Mouse (Mus musculus) adrenal gland, adult 2 months (tissue): ENCODE data around the gene Gm19345. TPM values are rescaled to one million over a fixed set of nuclear protein-coding genes. Genes with fewer than 3 reads are reported as not detected.
A peak's percentile ranks its signal among the peaks of the same experiment; 100 is the strongest.

ENCODE experiments used
- DNase-seq: peaks from one replicate; pipeline ENCODE4 v3.0.0; 2021
- polyA plus RNA-seq: library from polyadenylated mRNA; depleted of rRNA; stranded (reverse); fragments of >200 nt; gene quantifications from 2 replicates; pipeline ENCODE4 v1.2.3, GENCODE M21; 2012
- total RNA-seq, 2 experiments: library from RNA; stranded (reverse); gene quantifications; 2 replicates each; pipeline ENCODE4 v1.2.3; 2021

The Gm19345 gene
- total and polyA plus RNA-seq, 3 experiments, result 0.86 to 1.3 TPM; not detected in 1

GRCm38 (mm10) chr7:19829694-19830093 lies 22.1 kb upstream of the Gm19345 start:
- no peak for DNase-seq

DNA sequence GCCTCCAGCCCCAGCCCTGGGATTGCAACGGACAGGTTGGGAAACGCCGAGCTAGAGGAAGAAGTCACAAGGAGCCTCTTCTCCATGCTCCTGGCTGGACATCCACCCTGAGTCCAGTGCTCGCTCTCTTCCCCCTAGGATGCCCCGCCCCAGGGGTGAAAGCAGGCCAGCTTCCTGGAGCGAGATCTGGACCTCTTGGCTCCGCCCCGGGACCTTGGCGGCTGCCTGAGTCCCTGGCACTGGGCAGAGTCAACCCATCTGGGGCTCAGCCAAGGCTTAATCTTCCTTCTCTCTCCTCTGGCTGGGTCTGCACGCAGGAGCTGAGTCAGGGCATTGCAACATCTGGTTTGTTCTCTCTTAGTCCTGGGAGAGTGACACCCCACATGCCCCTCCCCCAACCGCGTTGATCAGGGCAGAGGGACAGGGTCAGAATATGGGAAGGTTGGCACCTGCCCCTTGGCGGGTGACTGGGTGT lies 21.1 kb upstream of the Gm19345 start:
- DNase-seq, result peak; percentile 99

- peak; percentile 83 for DNase-seq
These were observed 20.0 kb upstream of the Gm19345 start for GRCm38 (mm10) chr7:19831837-19832236.

DNA sequence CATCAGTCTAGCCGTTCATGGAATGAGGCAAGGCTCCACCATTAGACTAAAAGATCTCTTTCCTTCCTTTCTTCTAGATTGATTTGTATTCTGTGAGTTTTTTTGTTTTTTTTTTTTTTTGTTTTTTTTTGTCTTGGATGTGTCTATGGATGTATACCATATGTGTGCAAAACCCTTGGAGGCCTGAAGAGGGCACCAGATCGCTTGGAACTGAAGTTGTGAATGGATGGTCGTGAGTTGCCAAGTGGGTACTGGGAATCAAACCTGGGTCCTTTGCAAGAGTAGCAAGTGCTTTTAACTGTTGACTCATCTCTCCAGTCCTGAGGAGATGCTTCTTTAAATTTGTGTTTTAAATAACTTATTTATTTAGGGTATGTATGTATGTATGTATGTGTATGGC lies 17.7 kb upstream of the Gm19345 start:
- no peak for DNase-seq

- peak; percentile 73 for DNase-seq
These were observed 15.0 kb upstream of the Gm19345 start for GRCm38 (mm10) chr7:19836843-19837242.

GRCm38 (mm10) chr7:19840371-19840770 lies 11.4 kb upstream of the Gm19345 start:
- no peak for DNase-seq

DNA sequence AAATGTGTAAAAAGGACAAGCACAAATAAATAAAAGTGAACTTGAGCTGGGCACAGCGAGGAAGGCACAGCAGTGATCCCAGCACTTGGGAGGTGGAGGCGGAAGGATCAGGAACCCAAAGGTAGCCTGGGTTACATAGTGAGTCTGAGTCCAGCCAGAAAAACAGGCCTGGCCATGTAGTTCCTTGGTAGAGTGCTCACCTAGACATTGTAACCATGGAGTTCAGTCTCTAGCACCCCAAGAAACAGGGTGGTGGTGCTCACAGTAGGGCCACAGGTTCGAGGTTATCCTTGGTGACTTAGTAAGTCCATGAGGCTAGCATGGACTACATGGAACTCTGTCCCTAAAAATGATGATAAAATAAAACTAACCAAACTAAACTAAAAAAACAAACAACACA lies 10.9 kb upstream of the Gm19345 start:
- no peak for DNase-seq

GRCm38 (mm10) chr7:19841686-19842413 lies 10.0 kb upstream of the Gm19345 start:
- peak; percentile 35 for DNase-seq

DNA sequence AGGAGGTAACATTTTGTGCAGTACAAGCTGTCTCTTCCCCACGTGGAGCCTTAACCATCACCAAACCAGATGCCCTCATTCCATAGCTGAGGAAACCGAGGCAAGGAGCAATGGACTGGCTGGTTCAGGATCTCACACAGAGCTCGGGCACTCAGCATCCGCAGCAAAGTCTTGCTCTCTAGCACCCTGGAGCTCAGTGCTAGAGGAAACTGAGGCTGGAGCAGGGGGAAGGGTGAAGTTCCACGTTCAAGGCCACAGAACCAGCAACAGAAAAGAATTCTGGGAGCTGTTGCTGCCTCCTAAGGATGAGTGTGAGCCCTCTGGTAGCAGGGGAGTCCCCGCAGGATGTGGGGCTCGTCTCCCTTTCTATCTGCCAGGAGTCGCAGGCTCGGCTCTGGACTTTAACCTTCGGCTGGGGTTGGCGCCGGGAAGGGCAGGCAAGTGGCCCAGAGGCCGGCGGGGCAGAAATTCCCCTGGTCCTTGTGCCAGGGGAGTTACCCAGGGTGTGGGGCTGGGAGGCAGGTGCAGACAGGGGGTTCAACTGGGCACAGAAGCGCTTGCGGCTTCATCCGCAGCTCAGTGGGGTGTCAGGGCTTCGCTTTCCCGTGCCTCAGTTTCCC lies 8.8 kb upstream of the Gm19345 start:
- peak; percentile 68 for DNase-seq

DNA sequence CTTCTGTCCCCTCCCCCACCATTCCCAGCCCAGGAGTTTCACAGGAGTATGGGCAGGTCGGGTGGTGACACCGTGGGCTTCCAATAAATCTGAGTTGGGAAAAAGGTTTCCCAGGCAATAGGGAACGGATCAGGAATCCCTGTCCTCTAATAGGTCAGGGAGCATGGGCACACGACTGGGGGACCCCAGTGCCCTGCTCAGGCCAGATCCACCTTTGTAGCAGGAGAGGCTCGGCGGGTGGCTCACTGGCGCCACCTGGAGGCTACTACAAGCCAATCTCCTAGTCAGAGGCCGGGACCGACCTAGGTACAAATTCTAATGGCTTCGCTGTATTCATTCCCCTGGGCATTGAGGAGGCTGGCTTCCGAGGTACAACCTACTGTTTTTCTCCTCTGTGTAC lies 8.2 kb upstream of the Gm19345 start:
- peak; percentile 83 for DNase-seq

DNA sequence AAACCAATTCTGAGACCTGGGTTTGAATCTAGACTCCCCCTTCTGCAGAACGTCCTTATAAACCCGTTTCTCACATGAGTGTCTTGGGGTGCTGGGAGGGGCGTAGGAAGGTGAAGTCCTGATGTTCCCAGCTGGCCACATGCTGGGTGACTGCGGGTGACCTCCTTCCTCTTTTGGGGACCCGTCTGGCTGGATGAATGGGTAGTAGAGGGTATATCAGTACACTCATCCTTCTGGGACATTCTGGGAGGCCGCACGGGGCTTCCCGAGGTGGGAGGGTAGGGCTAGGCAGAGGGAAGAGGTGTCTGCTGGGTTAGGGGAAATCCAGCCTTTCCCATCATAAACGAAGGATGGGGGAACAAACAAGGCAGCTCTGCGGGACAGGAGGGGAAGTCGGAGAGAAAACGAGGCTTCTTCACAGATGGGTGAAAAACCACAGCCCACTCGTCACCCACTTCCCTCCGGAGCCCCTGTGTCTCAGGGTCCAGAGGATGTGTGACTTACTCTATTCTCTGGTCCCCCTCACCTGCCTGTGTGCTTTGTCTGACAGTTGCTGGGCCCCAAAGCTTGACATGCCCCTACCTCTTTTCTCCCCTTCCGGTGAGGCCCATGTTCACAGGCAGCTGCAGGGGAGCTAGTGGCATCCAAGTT lies 7.2 kb upstream of the Gm19345 start:
- no peak for DNase-seq

- DNase-seq, result no peak
These were observed 1.7 kb downstream of the Gm19345 start for GRCm38 (mm10) chr7:19853526-19853925.

DNA sequence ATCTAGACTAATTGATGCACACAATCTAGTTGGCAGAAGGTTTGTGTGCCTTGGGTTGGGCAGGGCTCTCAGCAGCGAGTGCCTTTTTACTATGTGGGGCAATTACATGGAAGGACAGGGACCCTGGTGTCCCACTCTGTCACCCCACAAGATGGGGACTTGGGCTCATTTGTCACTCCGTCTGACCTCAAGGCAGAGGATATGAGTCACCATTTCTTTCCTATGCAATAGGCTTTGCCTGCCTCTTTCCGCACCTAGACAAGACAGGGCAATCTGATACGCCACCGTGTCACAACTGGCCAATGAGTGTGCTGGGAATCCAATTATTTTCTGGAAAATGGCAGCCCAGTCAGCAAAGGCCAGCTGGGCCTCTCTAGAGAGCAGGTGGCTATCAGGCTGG lies 3.9 kb downstream of the Gm19345 start:
- no peak for DNase-seq

DNA sequence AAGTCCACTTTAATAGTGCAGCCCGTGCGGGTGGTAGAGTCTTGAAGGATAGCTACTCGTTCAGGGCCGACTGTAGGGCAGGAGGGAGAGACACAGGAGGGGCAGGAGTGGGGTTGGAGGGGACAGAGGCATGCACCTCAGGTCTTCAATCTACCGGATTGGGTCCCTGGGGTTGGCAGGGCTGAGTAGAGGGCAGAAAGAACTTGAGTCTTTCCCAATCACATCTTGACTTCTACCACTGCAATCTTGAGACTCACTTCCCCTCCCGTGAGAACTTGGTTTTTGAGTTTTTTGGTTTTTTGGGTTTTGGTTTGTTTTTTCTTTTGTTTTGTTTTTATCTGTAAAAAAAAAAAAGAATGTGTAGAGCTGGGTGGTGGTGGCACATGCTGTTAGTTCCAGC lies 4.5 kb downstream of the Gm19345 start:
- DNase-seq, result no peak

- no peak for DNase-seq
These were observed 7.9 kb downstream of the Gm19345 start for GRCm38 (mm10) chr7:19859740-19860139.

- no peak for DNase-seq
These were observed 9.4 kb downstream of the Gm19345 start, which contains the start of gene Ceacam16 for GRCm38 (mm10) chr7:19861199-19861598. Gene Ceacam16, minus strand, starts transcription at chr7:19861299.

GRCm38 (mm10) chr7:19864241-19864640 lies 12.4 kb downstream of the Gm19345 start:
- peak; percentile 71 for DNase-seq

- DNase-seq, result no peak
These were observed 13.6 kb downstream of the Gm19345 start for GRCm38 (mm10) chr7:19865246-19866036.

GRCm38 (mm10) chr7:19866490-19866889 lies 14.7 kb downstream of the Gm19345 start:
- peak; percentile 75 for DNase-seq

- no peak for DNase-seq
These were observed 16.1 kb downstream of the Gm19345 start for GRCm38 (mm10) chr7:19867751-19868399.

GRCm38 (mm10) chr7:19871137-19871621 lies 19.4 kb downstream of the Gm19345 start:
- DNase-seq, result peak; percentile 55
